Mouse (Mus musculus) ES-Bruce4 (cell line): ENCODE results near the gene Ganc. TPM values are rescaled to one million over a fixed set of nuclear protein-coding genes. Genes with fewer than 3 reads are reported as not detected.

Experiments used
- H3K27ac ChIP-seq: 2 replicates; pipeline ENCODE4 v1.5.1; 2012; ENCODE audit warnings: low read length, inconsistent platforms; ENCODE audit not compliant: insufficient read depth
- H3K27me3 ChIP-seq: 2 replicates; pipeline ENCODE4 v1.6.1; 2012; ENCODE audit warnings: mild to moderate bottlenecking, low read length, inconsistent platforms; ENCODE audit not compliant: control insufficient read depth, poor library complexity, insufficient read depth, severe bottlenecking
- H3K36me3 ChIP-seq: 2 replicates; pipeline ENCODE4 v1.6.1; 2012; ENCODE audit warnings: inconsistent platforms, mild to moderate bottlenecking, low read length, moderate library complexity; ENCODE audit not compliant: control insufficient read depth, poor library complexity, insufficient read depth, severe bottlenecking
- H3K4me1 ChIP-seq: one replicate; pipeline ENCODE4 v1.8.1; 2011; ENCODE audit warnings: low read length; ENCODE audit not compliant: control insufficient read depth, insufficient read depth
- H3K4me3 ChIP-seq: 2 replicates; pipeline ENCODE4 v1.5.1; 2011; ENCODE audit warnings: low read depth, mild to moderate bottlenecking, low read length
- H3K9ac ChIP-seq: 2 replicates; pipeline ENCODE4 v1.6.1; 2012; ENCODE audit warnings: low read depth, mild to moderate bottlenecking, inconsistent platforms; ENCODE audit not compliant: poor library complexity, severe bottlenecking
- H3K9me3 ChIP-seq: replicated peaks from 2 replicates; pipeline ENCODE4 v1.6.1; 2012; ENCODE audit warnings: mild to moderate bottlenecking, low read length, inconsistent platforms; ENCODE audit not compliant: control insufficient read depth, poor library complexity, insufficient read depth, severe bottlenecking
- CTCF ChIP-seq: IDR thresholded peaks from one replicate; pipeline ENCODE4 v1.8.1; 2011; ENCODE audit warnings: low read depth, low read length
- EP300 ChIP-seq: IDR thresholded peaks from 2 replicates; pipeline ENCODE4 v1.6.1; 2011; ENCODE audit warnings: low read depth, low read length; ENCODE audit not compliant: insufficient read depth
- POLR2A ChIP-seq: IDR thresholded peaks from one replicate; pipeline ENCODE4 v1.8.1; 2011; ENCODE audit warnings: low read length; ENCODE audit not compliant: insufficient read depth
- polyA plus RNA-seq: library from polyadenylated mRNA; stranded (reverse); fragments of >200 nt; gene quantifications from 2 replicates; pipeline ENCODE4 v1.2.4, GENCODE M21; 2011; ENCODE audit warnings: low read depth; ENCODE audit not compliant: missing spikeins, insufficient read depth, insufficient read length

Gene Ganc
- polyA plus RNA-seq, 1 experiment: 9.6 TPM

- Histone ChIP-seq H3K27ac (no peak overlapping the region), H3K27me3 (no peaks in the 10 kb centered on the region), H3K4me3 (no peak overlapping the region), H3K4me1 (no peaks in the 10 kb centered on the region), H3K36me3 (peaks cover 18% of the 10 kb centered on the region), H3K9me3 (no peaks in the 10 kb centered on the region), H3K9ac (no peak overlapping the region)
- TF ChIP-seq CTCF: no peak
- TF ChIP-seq EP300: no peak
- no peak for TF ChIP-seq POLR2A
Measured at GRCm38 (mm10) chr2:120387291-120387690, 16.4 kb upstream of the Ganc start.

- Histone ChIP-seq H3K4me1 (no peaks in the 10 kb centered on the region), H3K27me3 (no peaks in the 10 kb centered on the region), H3K4me3 (no peak overlapping the region), H3K36me3 (peaks cover 22% of the 10 kb centered on the region), H3K27ac (no peak overlapping the region), H3K9me3 (no peaks in the 10 kb centered on the region), H3K9ac (no peak overlapping the region)
- TF ChIP-seq CTCF (no peak), POLR2A (no peak), EP300 (no peak)
Measured at GRCm38 (mm10) chr2:120389376-120389775, 14.3 kb upstream of the Ganc start.

- Histone ChIP-seq H3K4me1 (no peaks in the 10 kb centered on the region), H3K9ac (no peak overlapping the region), H3K36me3 (peaks cover 28% of the 10 kb centered on the region), H3K27ac (no peak overlapping the region), H3K4me3 (no peak overlapping the region), H3K9me3 (no peaks in the 10 kb centered on the region), H3K27me3 (no peaks in the 10 kb centered on the region)
- no peak for TF ChIP-seq CTCF
- no peak for TF ChIP-seq POLR2A
- TF ChIP-seq EP300: no peak
Measured at GRCm38 (mm10) chr2:120390934-120391333, 12.8 kb upstream of the Ganc start.

- no peaks in the 10 kb centered on the region for H3K4me1 ChIP-seq
- no peak overlapping the region for H3K9ac ChIP-seq
- no peaks in the 10 kb centered on the region for H3K9me3 ChIP-seq
- TF ChIP-seq CTCF (no peak), POLR2A (no peak), EP300 (no peak)
- no peaks in the 10 kb centered on the region for H3K27me3 ChIP-seq
- no peak overlapping the region for H3K27ac ChIP-seq
- peaks cover 32% of the 10 kb centered on the region for H3K36me3 ChIP-seq
- H3K4me3 ChIP-seq: no peak overlapping the region
Measured at GRCm38 (mm10) chr2:120392406-120392805, 11.3 kb upstream of the Ganc start.

GRCm38 (mm10) chr2:120397951-120398350 is 5.7 kb upstream of the Ganc start:
- Histone ChIP-seq H3K27me3 (no peaks in the 10 kb centered on the region), H3K4me1 (no peaks in the 10 kb centered on the region), H3K9me3 (no peaks in the 10 kb centered on the region), H3K36me3 (peaks cover 22% of the 10 kb centered on the region), H3K9ac (no peak overlapping the region), H3K4me3 (no peak overlapping the region), H3K27ac (no peak overlapping the region)
- TF ChIP-seq EP300 (no peak), POLR2A (no peak), CTCF (no peak)

GRCm38 (mm10) chr2:120402813-120403212 is 883 bp upstream of the Ganc start:
- Histone ChIP-seq H3K36me3 (no peaks in the 10 kb centered on the region), H3K27me3 (no peaks in the 10 kb centered on the region), H3K4me3 (no peak overlapping the region), H3K27ac (no peak overlapping the region), H3K4me1 (peaks cover 2% of the 10 kb centered on the region), H3K9me3 (no peaks in the 10 kb centered on the region), H3K9ac (no peak overlapping the region)
- TF ChIP-seq EP300 (no peak), POLR2A (no peak), CTCF (no peak)
